Mouse (Mus musculus): ENCODE data around the gene Snrpa1.

- TF ChIP-seq CTCF (IDR thresholded peaks at IDR 0.05; ENCODE audit: low read depth, low read length) (no peak), POLR2A (IDR thresholded peaks at IDR 0.05; ENCODE audit: borderline replicate concordance, low read depth, low read length) (no peak)
Measured at GRCm38 (mm10) chr7:66111211-66111610, 52.4 kb downstream of the Snrpa1 start.

All from bone marrow macrophage, adult 2 months (primary cell).